Mouse (Mus musculus) retina, postnatal 1 day (tissue): Measurements from ENCODE around the gene Hpf1.

Experiments used
- DNase-seq: peaks from one replicate; pipeline ENCODE4 v3.0.0-alpha.2; 2012

Hpf1 gene

DNA sequence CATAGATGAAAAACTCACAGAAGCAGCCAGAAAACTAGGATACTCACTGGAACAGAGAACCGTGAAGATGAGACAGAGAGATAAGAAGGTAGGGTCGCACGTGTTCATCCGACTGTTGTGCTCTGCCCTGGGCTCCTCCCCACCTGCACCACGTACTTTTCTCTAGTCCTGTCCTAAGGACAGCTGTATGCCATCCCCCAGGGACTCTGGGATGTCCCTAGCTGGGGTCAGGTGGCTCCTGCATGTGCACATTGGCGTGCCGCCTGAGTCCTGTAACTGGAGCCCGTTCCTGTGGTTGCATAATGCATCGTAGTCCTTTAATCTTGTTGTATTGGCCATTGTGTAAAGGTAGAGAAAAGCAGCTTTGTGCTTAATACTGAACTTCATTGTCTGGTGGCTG lies 9.9 kb downstream of the Hpf1 start:
- DNase-seq = no peak

DNA sequence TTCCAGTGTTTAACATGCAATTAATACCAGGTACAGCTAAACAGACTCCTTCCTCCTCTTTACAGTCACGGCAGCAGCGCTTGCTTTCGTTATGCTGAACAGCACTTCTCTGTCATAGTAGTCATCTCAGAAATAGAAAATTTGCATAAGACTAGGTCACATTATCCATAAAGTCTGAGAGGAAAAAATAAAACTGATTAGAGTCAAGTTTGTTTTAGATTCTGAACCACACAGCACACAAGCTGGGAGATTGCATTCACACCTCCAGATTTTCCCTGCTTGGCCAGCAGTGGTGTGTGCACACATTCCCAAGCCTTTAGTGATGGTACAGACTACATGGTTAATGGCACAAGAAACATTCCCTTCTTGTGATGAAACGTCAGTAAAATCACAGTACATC lies 21.9 kb downstream of the Hpf1 start:
- no peak for DNase-seq

DNA sequence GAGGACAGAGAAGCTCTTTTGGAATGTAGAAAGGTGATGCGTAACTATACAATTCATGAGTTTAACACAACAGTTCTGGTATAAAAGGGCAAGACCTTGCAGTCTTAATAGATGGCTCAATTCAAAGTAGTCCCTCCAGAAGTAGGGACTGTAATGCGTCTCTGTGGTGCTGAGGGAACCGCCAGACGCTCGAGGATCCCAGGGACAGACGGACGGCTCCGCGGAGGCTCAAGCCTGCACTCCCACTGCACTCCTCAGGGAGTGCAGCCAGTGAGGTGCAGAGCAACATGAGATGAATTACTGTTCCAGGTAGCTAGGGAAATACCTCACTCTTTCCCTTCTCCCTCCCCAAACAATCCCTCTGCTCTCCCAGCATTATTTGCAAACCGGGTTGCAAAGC lies 22.3 kb downstream of the Hpf1 start:
- no peak for DNase-seq

DNA sequence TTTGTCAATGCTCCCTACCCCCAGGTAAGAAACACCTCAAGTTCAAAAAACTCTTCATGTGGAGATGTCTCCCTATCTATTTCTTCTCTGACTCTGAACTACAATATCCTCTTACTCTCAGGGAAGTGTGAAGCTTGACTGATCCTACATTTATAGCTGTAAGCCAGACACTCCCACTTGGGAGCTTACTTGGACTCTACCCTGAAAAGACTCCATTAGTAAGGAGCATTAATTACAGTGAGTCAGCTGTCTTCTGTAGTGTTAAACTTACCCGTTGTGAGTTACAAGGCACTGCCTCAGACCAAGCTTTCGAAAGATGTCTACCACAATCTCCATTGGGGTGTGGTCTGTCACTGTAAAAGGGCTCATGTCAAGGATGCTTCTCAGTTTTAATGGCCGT lies 28.9 kb downstream of the Hpf1 start:
- no peak for DNase-seq

DNA sequence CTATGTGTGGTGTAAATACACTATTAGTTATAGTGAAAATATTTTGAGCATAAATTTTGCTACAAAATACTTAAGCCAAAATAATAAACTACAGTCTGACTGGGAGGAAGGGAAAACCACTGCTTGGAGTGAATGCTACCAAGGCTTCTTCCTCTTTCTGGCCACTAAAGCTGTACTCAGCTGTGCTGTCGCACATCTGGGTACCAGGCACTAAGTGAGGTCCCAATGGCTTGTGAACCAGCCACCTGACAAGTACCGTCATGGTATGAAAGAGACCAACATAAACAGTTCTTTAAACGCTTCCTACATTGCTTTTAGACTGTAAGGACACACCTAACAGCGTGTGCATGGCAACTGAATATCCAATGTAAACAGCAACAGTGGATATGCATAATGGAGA lies 30.0 kb downstream of the Hpf1 start:
- no peak for DNase-seq

DNA sequence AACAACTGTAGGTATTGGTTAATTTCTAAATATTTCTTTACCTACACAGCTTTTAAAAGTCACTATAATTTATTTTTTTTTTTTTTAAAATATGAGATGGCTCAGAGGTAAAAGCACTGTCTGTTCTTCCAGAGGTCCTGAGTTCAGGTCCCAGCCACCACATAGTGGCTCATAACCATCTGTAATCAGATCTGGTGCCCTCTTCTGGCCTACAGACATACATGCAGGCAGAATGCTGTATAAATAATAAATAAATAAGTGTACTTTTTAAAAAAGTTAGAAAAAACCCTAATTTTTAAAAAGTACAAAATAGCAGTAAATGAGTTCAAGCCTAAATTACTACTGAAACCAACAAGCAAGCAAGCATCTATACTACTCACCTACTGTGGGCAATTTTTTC lies 43.4 kb downstream of the Hpf1 start:
- DNase-seq = no peak

DNA sequence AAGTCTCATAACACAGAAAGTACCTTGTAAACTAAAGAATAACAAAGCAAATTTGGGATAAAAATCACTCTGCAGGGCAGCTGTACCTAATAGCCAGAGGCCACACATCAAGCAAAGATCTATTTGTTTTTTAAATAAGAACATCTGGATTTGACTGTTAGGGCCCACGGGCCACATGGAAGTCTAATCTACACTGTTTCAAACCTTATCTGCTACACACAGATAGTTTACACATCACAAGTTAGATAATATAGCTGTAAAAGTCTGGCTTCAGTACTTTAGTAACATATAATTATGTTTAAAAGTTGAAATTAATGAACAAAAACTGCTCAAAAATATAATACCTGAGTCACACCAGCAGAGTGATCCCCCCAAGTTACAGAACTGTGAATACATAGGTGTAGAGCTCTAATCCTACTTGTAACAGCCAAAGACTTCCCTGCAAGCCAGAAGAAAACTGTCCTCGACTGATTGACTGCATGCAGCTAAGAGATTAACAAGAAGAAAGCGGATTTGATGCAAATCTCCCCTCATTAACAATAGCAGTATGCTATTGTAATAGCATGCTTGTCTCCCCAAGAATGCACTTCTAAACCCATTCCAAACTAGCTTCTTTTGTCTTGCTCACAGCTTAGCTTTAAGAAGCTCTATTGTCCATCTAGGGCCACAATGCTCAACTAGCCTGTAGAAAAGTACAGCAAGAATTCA lies 48.7 kb downstream of the Hpf1 start:
- DNase-seq = peak; percentile 69

DNA sequence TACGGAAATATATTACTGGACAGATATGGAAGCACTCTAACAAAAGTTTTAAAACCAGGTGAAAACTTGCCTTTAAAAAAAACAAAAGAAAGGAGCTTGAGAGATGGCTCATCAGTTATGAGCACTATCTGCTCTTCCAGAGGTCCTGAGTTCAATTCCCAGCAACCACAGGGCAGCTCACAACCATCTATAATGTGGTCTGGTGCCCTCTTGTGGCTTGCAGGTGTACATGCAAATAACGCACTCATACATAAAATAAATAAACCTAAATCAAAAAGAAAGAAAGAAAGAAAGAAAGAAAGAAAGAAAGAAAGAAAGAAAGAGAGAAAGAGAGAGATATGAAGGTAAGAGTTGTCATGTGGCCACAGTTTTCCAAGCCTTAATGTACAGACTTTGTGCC lies 52.6 kb downstream of the Hpf1 start:
- no peak for DNase-seq

DNA sequence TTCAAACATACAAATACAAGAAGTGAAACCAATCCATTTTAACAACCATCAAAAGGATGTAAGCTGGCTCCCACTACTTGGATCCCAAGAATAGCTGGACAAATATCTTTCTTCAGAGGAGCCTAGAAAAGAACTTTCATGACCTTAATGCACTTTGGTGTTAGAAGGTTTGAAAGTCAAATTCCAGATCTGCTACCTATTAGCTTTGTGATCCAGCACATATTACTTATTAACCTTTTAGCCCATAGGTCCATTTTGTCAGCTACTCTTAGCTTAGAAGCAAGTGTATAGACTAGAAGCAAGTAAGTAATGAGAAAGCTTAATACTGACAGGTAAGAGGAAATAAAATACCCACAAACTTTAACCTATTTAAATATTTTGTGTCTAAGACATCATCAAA lies 57.3 kb downstream of the Hpf1 start:
- DNase-seq = no peak

DNA sequence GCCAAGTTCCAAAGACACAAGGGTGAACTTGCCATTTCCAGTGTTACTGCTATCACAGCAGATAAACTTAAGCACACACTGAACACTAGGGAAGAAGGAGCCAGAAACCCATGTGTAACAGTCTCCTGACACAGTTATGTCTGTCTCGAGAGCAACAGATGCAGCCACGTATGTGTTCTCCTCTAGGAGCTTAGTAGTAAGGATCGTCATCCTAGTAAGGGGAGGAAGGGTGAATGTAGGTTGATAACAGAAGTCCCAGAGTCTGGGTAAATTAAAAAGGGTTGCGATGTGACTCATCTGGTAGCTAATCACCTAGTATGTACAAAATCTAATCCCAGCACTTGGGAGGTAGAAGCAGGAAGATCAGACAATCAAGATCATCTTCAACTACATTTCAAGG lies 59.6 kb downstream of the Hpf1 start:
- peak; percentile 12 for DNase-seq

DNA sequence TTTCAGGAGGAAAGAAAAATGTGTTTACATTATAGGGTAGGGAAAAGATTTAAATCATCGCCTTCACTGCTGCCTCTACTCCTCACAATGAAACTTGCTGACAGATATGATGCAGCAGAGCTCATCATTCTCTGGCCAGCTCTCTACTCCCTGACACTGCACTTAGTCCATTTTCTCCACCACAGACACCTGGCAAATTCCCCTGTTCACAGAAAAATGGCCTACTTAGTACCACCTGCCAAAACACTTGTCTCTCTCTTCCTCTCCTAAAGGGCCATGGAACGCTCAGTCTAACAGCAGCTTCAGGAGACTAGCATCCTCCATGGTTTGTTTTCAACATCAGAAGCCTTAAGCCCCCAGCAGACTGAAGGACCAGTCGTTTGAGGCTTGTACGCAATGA lies 61.1 kb downstream of the Hpf1 start:
- no peak for DNase-seq

DNA sequence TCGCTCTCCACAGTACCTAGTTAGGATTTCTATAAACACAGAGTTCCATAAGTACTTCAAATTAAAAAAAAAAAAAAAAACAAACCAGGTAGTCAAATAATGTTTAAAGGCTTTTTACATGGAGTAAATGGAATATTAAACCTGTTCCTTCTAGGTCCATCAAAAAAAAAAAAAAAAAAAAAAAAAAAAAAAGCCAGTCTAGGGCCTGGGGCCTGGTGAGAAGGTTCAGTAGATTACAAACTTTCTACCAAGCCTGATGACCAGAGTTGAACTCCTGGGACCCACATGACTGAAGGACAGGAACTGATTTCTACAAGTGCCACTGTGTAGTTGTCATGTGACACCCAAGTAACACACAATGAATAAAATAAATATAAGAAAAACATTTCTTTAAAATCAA lies 61.5 kb downstream of the Hpf1 start:
- DNase-seq = no peak

DNA sequence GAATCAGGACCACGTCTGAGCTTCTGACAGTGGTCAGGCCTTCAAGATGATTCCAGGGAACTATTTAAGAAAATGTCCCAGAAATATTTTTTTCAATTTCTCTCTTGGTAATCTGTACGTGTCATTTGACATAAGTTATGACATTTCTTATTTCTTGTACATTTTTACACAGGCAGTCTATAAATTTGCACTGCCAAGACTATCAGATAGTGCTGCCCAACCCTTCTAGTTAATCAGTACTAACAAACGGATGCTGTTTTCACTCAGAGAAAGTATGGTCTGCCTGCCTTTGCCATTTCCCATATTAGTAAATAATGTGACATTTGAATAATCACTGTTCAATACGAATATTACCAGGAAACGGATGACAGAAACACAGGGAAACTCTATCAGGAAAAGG lies 62.6 kb downstream of the Hpf1 start:
- DNase-seq = no peak

DNA sequence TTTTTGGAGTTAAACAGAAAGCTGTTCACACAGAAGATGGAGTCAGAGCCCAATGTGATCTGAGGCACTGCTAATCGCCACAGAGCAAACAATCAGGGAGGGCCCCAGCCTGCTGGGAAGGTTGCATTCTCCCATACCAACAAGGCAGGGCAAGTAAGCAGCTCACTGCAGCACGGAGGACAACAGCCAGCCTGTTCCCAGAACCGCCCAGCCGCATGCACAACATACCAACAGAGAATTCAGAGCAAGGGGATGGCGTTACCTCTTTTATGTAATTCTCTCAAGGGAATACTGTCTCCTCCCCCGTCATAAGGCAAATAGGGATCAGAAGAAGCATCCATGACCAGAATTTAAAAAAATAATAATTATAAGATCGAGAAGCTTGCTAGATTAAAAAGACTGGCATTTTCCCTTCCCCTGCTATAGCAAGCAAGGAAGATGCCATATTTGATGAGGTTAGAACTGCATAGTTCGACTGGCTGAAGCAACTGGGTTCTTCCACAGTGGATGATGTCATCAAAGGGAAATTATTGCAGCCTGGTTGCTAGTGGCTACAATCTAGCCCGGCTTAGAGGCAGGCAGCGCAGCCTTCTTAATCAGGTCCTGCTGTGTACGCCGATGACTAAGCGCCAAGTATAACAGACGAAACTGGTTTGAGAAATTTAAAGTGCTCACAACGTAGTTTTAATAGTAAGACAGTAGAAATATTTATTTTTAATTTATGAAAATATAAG lies 64.2 kb downstream of the Hpf1 start:
- DNase-seq = peak; percentile 94

DNA sequence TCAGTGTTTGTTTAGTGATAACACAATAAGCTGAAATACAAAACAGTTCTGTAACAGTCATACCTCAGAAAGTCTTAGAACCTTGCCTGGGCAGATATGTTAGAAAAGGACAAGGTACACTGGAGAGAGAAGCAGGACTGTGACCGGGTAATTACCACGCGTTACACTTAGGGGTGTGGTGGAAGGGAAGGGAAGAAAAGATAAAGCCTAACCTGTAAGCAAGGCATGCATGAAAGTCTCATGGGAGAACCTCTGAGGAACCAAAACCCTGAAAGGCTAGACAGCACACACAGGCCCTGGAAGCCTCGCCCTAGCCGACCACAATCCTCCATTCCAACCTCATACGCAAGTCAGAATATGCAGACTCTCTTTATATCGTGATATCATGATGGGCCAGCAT lies 66.6 kb downstream of the Hpf1 start:
- no peak for DNase-seq
